Mouse (Mus musculus): Measurements from ENCODE around the gene Grap. TPM values are rescaled to one million over a fixed set of nuclear protein-coding genes. Genes with fewer than 3 reads are reported as not detected.
"Not testable (repeated sequence)": the region's sequence is repeated elsewhere in the genome, so short reads cannot be mapped to it uniquely, and the experiment has no call there.

Grap gene
- polyA plus RNA-seq, 1 experiment from 2014 or later = 13.9 TPM

DNA sequence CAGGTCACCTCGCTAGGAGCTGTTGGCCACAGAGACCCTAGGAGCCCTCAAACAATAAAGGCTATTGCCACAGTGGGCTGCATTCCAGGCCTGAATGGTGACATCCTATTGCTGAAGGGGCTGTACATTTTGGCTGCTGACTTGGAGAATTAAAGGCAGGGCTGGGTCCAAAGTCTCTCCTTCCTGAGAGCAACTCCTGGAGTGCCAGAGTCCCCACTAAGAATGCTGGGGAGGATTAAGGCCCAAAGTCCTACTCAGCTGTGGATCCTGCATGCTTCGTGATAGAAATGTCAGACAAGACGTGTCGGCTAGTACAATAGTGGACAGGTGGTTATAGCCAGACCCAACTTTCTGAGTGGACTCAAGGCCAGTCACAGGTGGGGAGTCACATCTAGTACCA is 16.8 kb upstream of the Grap start:
- 96% methylated on average over 3 of the region's 4 CpGs for WGBS
- H3K9ac ChIP-seq (ENCODE audit: low read length); H3K9me3 ChIP-seq (replicated peaks; ENCODE audit: control insufficient read depth, low read length); ATAC-seq (replicated peaks; ENCODE audit: extremely low read depth, insufficient read depth, low FRiP score); H3K4me3 ChIP-seq (ENCODE audit: low read length); H3K36me3 ChIP-seq (ENCODE audit: control insufficient read depth, insufficient read depth); H3K4me2 ChIP-seq (ENCODE audit: low read depth, low read length); H3K27me3 ChIP-seq (ENCODE audit: control insufficient read depth, insufficient read depth, low read length); H3K4me1 ChIP-seq (ENCODE audit: control insufficient read depth, insufficient read depth, low read length); H3K27ac ChIP-seq (ENCODE audit: low read length): not testable (repeated sequence)

DNA sequence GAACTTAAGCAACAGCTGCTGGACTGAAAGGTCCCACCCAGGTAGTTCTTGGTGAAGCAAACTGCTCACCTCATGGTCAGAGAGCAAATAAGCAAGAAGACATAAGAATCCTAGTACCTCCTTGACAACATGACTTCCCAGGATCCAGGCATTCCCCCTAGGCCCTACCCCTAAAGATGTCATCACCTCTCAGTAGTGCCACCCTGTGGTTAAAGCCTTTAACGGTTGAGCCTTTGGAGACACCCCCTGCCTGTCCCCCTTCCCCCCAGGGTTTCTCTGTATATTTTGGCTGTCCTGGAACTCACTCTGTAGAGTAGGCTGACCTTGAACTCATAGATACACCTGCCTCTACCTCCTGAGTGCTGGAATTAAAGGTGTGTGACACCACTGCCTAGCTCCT is 15.7 kb upstream of the Grap start:
- H3K9ac ChIP-seq (ENCODE audit: low read length) = no peak overlapping the region
- 52% methylated on average over 1 of the region's 1 CpGs for WGBS
- ATAC-seq (replicated peaks; ENCODE audit: extremely low read depth, insufficient read depth, low FRiP score) = no peak
- H3K4me1 ChIP-seq (ENCODE audit: control insufficient read depth, insufficient read depth, low read length) = no peaks in the 10 kb centered on the region
- H3K4me3 ChIP-seq (ENCODE audit: low read length) = no peak overlapping the region
- H3K27me3 ChIP-seq (ENCODE audit: control insufficient read depth, insufficient read depth, low read length) = no peaks in the 10 kb centered on the region
- H3K4me2 ChIP-seq (ENCODE audit: low read depth, low read length) = no peak overlapping the region
- H3K9me3 ChIP-seq (replicated peaks; ENCODE audit: control insufficient read depth, low read length) = no peaks in the 10 kb centered on the region
- H3K36me3 ChIP-seq (ENCODE audit: control insufficient read depth, insufficient read depth) = no peaks in the 10 kb centered on the region
- no peak overlapping the region for H3K27ac ChIP-seq (ENCODE audit: low read length)

GRCm38 (mm10) chr11:61637856-61638255 is 15.2 kb upstream of the Grap start:
- Histone ChIP-seq H3K9me3 (replicated peaks; ENCODE audit: control insufficient read depth, low read length) (no peaks in the 10 kb centered on the region), H3K4me2 (ENCODE audit: low read depth, low read length) (no peak overlapping the region), H3K27ac (ENCODE audit: low read length) (no peak overlapping the region), H3K27me3 (ENCODE audit: control insufficient read depth, insufficient read depth, low read length) (no peaks in the 10 kb centered on the region), H3K4me3 (ENCODE audit: low read length) (no peak overlapping the region), H3K9ac (ENCODE audit: low read length) (no peak overlapping the region), H3K4me1 (ENCODE audit: control insufficient read depth, insufficient read depth, low read length) (no peaks in the 10 kb centered on the region), H3K36me3 (ENCODE audit: control insufficient read depth, insufficient read depth) (no peaks in the 10 kb centered on the region)
- 88% methylated on average over 3 of the region's 3 CpGs for WGBS
- ATAC-seq (replicated peaks; ENCODE audit: extremely low read depth, insufficient read depth, low FRiP score) = no peak

DNA sequence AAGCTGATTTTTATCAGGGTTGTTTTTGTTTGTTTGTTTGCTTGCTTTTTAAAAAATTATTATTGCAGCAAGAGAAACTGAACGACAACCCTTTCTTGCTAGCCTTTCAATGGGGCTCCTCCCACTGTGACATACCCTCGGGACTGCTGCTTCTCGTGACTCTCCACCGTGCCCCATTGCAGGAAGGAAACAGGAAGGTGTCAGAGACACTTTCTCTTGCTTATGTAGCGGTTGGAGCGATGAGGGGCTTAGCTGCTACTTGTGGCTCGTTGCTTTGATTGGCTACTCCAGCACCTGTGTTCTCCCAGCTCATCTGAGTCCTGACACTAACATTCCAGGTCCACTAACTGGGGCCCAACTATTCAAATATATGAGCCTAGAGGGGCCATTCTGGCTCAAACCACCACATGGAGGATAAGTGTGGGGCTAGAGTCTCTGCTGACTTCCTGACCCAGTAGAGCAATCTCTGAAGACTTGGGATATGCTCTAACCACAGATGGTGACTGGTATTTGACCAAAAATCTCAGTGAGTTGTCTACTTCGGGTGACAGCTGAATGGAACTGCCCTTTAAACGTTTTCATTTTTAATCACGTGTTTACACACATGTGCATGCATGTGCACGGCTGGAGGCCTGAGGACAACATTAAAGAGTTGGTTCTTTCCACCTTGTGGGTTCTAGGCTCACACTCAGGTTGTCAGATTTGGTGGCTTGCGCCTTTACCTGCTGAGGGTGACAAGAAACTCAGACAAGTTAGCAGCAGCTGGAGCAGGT is 14.1 kb upstream of the Grap start:
- H3K27ac ChIP-seq (ENCODE audit: low read length) = no peak overlapping the region
- H3K36me3 ChIP-seq (ENCODE audit: control insufficient read depth, insufficient read depth) = no peaks in the 10 kb centered on the region
- WGBS = 58% methylated on average over 12 of the region's 12 CpGs
- H3K4me1 ChIP-seq (ENCODE audit: control insufficient read depth, insufficient read depth, low read length) = no peaks in the 10 kb centered on the region
- no peak overlapping the region for H3K9ac ChIP-seq (ENCODE audit: low read length)
- H3K27me3 ChIP-seq (ENCODE audit: control insufficient read depth, insufficient read depth, low read length) = no peaks in the 10 kb centered on the region
- H3K4me3 ChIP-seq (ENCODE audit: low read length) = no peak overlapping the region
- no peak overlapping the region for H3K4me2 ChIP-seq (ENCODE audit: low read depth, low read length)
- no peak for ATAC-seq (replicated peaks; ENCODE audit: extremely low read depth, insufficient read depth, low FRiP score)
- H3K9me3 ChIP-seq (replicated peaks; ENCODE audit: control insufficient read depth, low read length) = no peaks in the 10 kb centered on the region

DNA sequence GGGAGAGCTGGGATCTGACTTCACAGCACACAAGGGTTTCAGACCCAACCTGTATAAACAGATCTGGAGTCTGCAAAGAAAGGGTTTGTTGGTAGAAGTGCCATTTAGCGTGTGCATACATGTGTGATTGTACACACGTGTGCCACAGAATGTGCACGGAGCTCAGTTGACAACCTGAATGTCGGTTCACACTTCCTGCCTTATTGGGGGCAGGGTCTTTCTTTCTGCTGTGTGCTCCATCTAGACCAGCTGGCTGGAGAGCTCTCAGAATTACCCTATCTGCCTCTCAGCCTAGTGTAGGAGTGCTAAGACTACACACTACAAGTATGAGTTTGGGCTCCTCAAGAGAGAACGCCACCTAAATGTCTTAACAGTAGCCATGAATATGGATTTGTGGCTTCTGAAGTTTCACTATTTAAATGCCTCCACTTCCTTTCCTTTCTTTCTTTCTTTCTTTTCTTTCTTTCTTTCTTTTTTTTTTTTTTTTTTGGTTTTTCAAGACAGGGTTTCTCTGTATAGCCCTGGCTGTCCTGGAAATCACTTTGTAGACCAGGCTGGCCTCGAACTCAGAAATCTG is 13.4 kb upstream of the Grap start:
- peaks cover 5% of the 10 kb centered on the region; the same call in 1 of the 2 replicates for H3K4me1 ChIP-seq (ENCODE audit: control insufficient read depth, insufficient read depth, low read length)
- no peak overlapping the region for H3K27ac ChIP-seq (ENCODE audit: low read length)
- 86% methylated on average over 6 of the region's 6 CpGs for WGBS
- no peak overlapping the region for H3K9ac ChIP-seq (ENCODE audit: low read length)
- H3K36me3 ChIP-seq (ENCODE audit: control insufficient read depth, insufficient read depth) = no peaks in the 10 kb centered on the region
- no peaks in the 10 kb centered on the region for H3K9me3 ChIP-seq (replicated peaks; ENCODE audit: control insufficient read depth, low read length)
- H3K4me2 ChIP-seq (ENCODE audit: low read depth, low read length) = no peak overlapping the region
- H3K27me3 ChIP-seq (ENCODE audit: control insufficient read depth, insufficient read depth, low read length) = no peaks in the 10 kb centered on the region
- no peak overlapping the region for H3K4me3 ChIP-seq (ENCODE audit: low read length)
- no peak for ATAC-seq (replicated peaks; ENCODE audit: extremely low read depth, insufficient read depth, low FRiP score)

DNA sequence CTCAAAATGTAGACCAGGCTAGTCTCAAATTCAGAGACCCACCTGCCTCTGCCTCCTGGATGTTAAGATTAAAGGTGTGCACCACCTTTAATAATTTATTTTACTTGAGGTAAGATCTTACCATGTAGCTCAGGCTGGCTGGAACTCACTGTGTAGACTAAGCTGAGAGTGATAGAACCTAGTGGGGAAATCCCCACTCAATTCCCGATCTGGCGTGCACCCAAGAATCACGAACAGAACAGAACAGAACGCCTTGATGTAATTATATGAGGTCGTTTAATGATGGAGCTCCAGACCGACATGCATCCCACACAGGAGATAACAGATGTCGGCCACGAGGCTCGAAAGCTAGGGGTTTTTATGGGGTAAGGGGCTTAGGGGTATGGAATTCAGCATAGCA is 12.5 kb upstream of the Grap start:
- not testable (repeated sequence) for H3K36me3 ChIP-seq (ENCODE audit: control insufficient read depth, insufficient read depth); H3K4me1 ChIP-seq (ENCODE audit: control insufficient read depth, insufficient read depth, low read length); H3K27me3 ChIP-seq (ENCODE audit: control insufficient read depth, insufficient read depth, low read length); H3K9ac ChIP-seq (ENCODE audit: low read length); H3K4me3 ChIP-seq (ENCODE audit: low read length); ATAC-seq (replicated peaks; ENCODE audit: extremely low read depth, insufficient read depth, low FRiP score); H3K9me3 ChIP-seq (replicated peaks; ENCODE audit: control insufficient read depth, low read length); H3K4me2 ChIP-seq (ENCODE audit: low read depth, low read length); H3K27ac ChIP-seq (ENCODE audit: low read length)
- 46% methylated on average over 9 of the region's 9 CpGs for WGBS

DNA sequence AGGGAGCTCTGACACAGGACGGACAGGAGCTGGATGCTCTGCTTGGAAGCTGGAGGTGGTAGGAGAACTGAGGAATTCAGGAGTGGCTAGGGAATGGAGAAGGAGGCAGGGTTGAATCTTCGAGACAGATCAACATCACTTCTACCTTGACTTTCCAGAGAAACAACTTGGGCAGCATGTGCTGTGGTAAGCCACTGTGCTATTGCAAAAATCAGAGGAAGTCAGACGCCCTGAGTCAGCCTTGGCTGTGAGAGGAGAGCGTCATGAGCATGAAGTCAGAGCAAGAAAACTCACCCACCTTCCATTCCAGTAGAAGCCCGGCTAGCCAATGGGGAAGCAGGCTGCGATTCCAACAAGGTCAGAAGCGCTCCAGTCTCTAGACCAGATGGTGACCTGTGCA is 11.0 kb upstream of the Grap start:
- H3K4me1 ChIP-seq (ENCODE audit: control insufficient read depth, insufficient read depth, low read length) = peaks cover 6% of the 10 kb centered on the region; the same call in 1 of the 2 replicates
- H3K36me3 ChIP-seq (ENCODE audit: control insufficient read depth, insufficient read depth) = no peaks in the 10 kb centered on the region

DNA sequence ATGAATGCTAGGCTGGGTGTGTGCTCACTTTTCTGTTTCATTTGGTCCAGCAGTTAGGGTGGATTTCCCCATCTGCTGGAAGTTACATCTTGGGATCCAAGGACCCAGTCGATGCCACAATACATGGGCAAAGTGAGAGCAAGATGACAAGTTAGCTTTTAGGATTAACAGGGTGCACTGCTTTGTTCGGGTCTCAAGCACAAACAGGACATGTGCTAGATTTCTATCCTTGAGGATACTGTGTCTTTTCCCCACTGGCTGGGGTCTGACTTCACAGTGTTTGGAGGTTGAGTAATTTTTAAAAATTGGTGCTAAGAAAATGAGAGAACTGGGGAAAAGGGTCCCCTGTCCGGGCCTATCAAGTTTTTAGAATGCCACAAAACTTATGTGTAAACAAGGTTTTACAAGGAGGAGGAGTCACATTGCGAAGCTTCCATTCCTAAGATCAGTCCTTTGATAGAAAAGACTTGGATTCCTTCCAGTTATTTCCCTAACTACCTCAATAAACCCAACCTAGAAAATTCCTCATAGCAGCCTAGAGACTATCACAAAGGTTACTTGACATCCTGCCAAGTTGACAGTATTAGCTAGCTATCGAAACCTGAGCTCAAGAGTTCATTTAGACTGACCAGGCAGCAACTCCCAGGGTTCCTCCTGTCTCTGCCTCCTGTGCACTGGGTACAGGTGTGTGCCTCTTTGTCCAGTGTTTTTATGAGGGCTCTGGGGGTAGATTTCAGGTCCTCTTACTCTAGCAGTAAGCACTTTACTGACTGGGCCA is 9.7 kb upstream of the Grap start:
- ATAC-seq (replicated peaks; ENCODE audit: extremely low read depth, insufficient read depth, low FRiP score) = no peak
- no peaks in the 10 kb centered on the region for H3K36me3 ChIP-seq (ENCODE audit: control insufficient read depth, insufficient read depth)
- no peaks in the 10 kb centered on the region for H3K27me3 ChIP-seq (ENCODE audit: control insufficient read depth, insufficient read depth, low read length)
- H3K9me3 ChIP-seq (replicated peaks; ENCODE audit: control insufficient read depth, low read length) = no peaks in the 10 kb centered on the region
- no peak overlapping the region for H3K4me2 ChIP-seq (ENCODE audit: low read depth, low read length)
- H3K4me3 ChIP-seq (ENCODE audit: low read length) = no peak overlapping the region
- 77% methylated on average over 5 of the region's 5 CpGs for WGBS
- no peak overlapping the region for H3K9ac ChIP-seq (ENCODE audit: low read length)
- H3K4me1 ChIP-seq (ENCODE audit: control insufficient read depth, insufficient read depth, low read length) = peaks cover 6% of the 10 kb centered on the region
- H3K27ac ChIP-seq (ENCODE audit: low read length) = no peak overlapping the region

More for the DNA sequence above, 11.0 kb upstream of the Grap start:
- H3K27me3 ChIP-seq (ENCODE audit: control insufficient read depth, insufficient read depth, low read length) = no peaks in the 10 kb centered on the region
- no peaks in the 10 kb centered on the region for H3K9me3 ChIP-seq (replicated peaks; ENCODE audit: control insufficient read depth, low read length)
- H3K4me3 ChIP-seq (ENCODE audit: low read length) = no peak overlapping the region
- no peak overlapping the region for H3K27ac ChIP-seq (ENCODE audit: low read length)
- H3K9ac ChIP-seq (ENCODE audit: low read length) = no peak overlapping the region
- WGBS = 76% methylated on average over 7 of the region's 7 CpGs
- no peak for ATAC-seq (replicated peaks; ENCODE audit: extremely low read depth, insufficient read depth, low FRiP score)
- no peak overlapping the region for H3K4me2 ChIP-seq (ENCODE audit: low read depth, low read length)
